Mouse (Mus musculus) ES-E14 (cell line): ENCODE measurements at regions not wholly inside any gene's neighbourhood (a gene's known extent, or its start where the extent isn't known, plus 50 kb on each side); places are given as distances from the start of the nearest gene placed in this dataset.

Experiments
- CHD2 ChIP-seq: IDR thresholded peaks from 2 replicates; pipeline ENCODE4 v1.6.1; 2014; ENCODE audit warnings: mild to moderate bottlenecking, low read depth, low read length, inconsistent platforms
- ZC3H11A ChIP-seq: IDR thresholded peaks from 2 replicates; pipeline ENCODE4 v1.6.1; 2012; ENCODE audit warnings: low read depth, mild to moderate bottlenecking, inconsistent platforms, low read length, borderline replicate concordance
- ZNF384 ChIP-seq: IDR thresholded peaks from 2 replicates; pipeline ENCODE4 v1.6.1; 2012; ENCODE audit warnings: low read depth, low read length, inconsistent platforms

DNA sequence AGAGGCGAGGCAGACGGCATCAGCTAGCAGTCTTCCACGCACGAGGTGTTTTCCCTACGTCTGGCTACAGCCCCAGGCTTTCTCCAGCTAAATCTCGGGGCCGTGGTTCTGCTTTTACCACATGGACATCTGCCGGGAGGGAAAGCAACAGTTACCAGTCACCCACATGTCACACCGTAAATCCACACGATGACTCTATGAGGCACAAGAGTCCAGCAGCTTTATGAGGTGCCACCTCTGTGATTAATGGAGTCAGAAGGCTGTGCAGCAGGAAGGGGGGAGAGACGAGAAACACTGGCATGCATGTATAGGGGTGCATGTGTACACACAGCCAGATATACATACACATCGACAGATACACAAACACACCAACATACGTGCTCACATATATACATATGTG, 69.6 kb upstream of the Twist2 start:
- TF ChIP-seq CHD2 = no peak
- TF ChIP-seq ZC3H11A = no peak
- TF ChIP-seq ZNF384 = no peak
